Mouse (Mus musculus) left cerebral cortex, adult 2 months (tissue): ENCODE measurements around the gene Gm27021. TPM values are rescaled to one million over a fixed set of nuclear protein-coding genes. Genes with fewer than 3 reads are reported as not detected.
A peak's percentile ranks its signal among the peaks of the same experiment; 100 is the strongest.

ENCODE experiments used
- DNase-seq, 2 experiments: peaks; one replicate each; pipeline ENCODE4 v3.0.0; 2021 to 2022; ENCODE audit warnings: low spot score in 2 of 2, mixed read lengths in 1 of 2; ENCODE audit errors: extremely low spot score in 1 of 2
- H3K27ac ChIP-seq: fragments of 200-600 bp; 2 replicates; pipeline ENCODE4 v1.8.1; 2022
- H3K4me3 ChIP-seq: fragments of 200-600 bp; 2 replicates; pipeline ENCODE4 v1.8.1; 2022
- CTCF ChIP-seq: fragments of 200-600 bp; IDR thresholded peaks from 2 replicates; pipeline ENCODE4 v1.8.1; 2022; ENCODE audit warnings: antibody characterized with exemption, mild to moderate bottlenecking, moderate library complexity
- intact Hi-C: fragments of 180-260 bp; cut with DNase I; formaldehyde crosslinking; loops from one replicate; pipeline ENCODE4 v1.15.1; 2025
- total RNA-seq, 2 experiments: library from RNA; stranded (reverse); gene quantifications; 2 replicates each; pipeline ENCODE4 v1.2.3; 2021

The Gm27021 gene
- total RNA-seq, 2 experiments from 2014 or later: 1.5 TPM; not detected in 1

GRCm38 (mm10) chr8:120614491-120614890 lies 53.4 kb downstream of the Gm27021 start:
- Histone ChIP-seq H3K4me3 (no peak overlapping the region), H3K27ac (no peak overlapping the region)
- intact Hi-C loops: no loop called here
- DNase-seq: no peak
- peak; percentile 29 for TF ChIP-seq CTCF

GRCm38 (mm10) chr8:120610824-120611223 lies 57.1 kb downstream of the Gm27021 start:
- intact Hi-C loops: no loop called here
- Histone ChIP-seq H3K4me3 (no peak overlapping the region), H3K27ac (no peak overlapping the region)
- DNase-seq: no peak
- TF ChIP-seq CTCF: no peak

GRCm38 (mm10) chr8:120607885-120608284 lies 60.0 kb downstream of the Gm27021 start:
- no peak overlapping the region for H3K4me3 ChIP-seq
- H3K27ac ChIP-seq: no peak overlapping the region
- peak; percentile 89 for TF ChIP-seq CTCF
- intact Hi-C loops: no loop called here
- DNase-seq: peak; percentile 67 to 85

GRCm38 (mm10) chr8:120607460-120607859 lies 60.4 kb downstream of the Gm27021 start:
- DNase-seq: no peak
- no peak for TF ChIP-seq CTCF
- intact Hi-C loops: no loop called here
- H3K27ac ChIP-seq: no peak overlapping the region
- H3K4me3 ChIP-seq: no peak overlapping the region

- no peak for DNase-seq
- no peak for TF ChIP-seq CTCF
- intact Hi-C loops: no loop called here
- H3K27ac ChIP-seq: no peak overlapping the region
- no peak overlapping the region for H3K4me3 ChIP-seq
Observed at GRCm38 (mm10) chr8:120602672-120603071, 65.2 kb downstream of the Gm27021 start.

- DNase-seq: peak; percentile 73
- no peak overlapping the region for H3K27ac ChIP-seq
- peak; percentile 83 for TF ChIP-seq CTCF
- H3K4me3 ChIP-seq: no peak overlapping the region
- intact Hi-C loops: loop anchor here (2.0 to 5.0 kb wide), 4 partner anchors 63 to 421 kb away; no protein-coding TSS in a partner anchor
Observed at GRCm38 (mm10) chr8:120599504-120599903, 68.4 kb downstream of the Gm27021 start.

- Histone ChIP-seq H3K4me3 (no peak overlapping the region), H3K27ac (no peak overlapping the region)
- DNase-seq: peak; percentile 80 to 82
- intact Hi-C loops: loop anchor here (1.0 to 5.0 kb wide), 6 partner anchors 62 to 420 kb away; no protein-coding TSS in a partner anchor
- no peak for TF ChIP-seq CTCF
Observed at GRCm38 (mm10) chr8:120598579-120598978, 69.3 kb downstream of the Gm27021 start.

GRCm38 (mm10) chr8:120595963-120596362 lies 71.9 kb downstream of the Gm27021 start:
- Histone ChIP-seq H3K4me3 (no peak overlapping the region), H3K27ac (no peak overlapping the region)
- intact Hi-C loops: loop anchor here (5.0 kb wide), 1 partner anchor 294 kb away; no protein-coding TSS in a partner anchor
- TF ChIP-seq CTCF: peak; percentile 95
- DNase-seq: peak; percentile 44 to 56

GRCm38 (mm10) chr8:120594571-120594970 lies 73.3 kb downstream of the Gm27021 start:
- intact Hi-C loops: no loop called here
- Histone ChIP-seq H3K27ac (no peak overlapping the region), H3K4me3 (no peak overlapping the region)
- DNase-seq: no peak
- peak; percentile 51 for TF ChIP-seq CTCF

GRCm38 (mm10) chr8:120591587-120592292 lies 76.1 kb downstream of the Gm27021 start:
- intact Hi-C loops: no loop called here
- DNase-seq: no peak
- no peak overlapping the region for H3K27ac ChIP-seq
- no peak for TF ChIP-seq CTCF
- no peak overlapping the region for H3K4me3 ChIP-seq

GRCm38 (mm10) chr8:120589921-120590320 lies 78.0 kb downstream of the Gm27021 start:
- Histone ChIP-seq H3K27ac (no peak overlapping the region), H3K4me3 (peak overlapping the region; percentile 56; the same call in 1 of the 2 replicates)
- no peak for DNase-seq
- no peak for TF ChIP-seq CTCF
- intact Hi-C loops: no loop called here

GRCm38 (mm10) chr8:120588908-120589771 lies 78.7 kb downstream of the Gm27021 start, which contains the start of gene Gins2:
Gene Gins2, minus strand, starts transcription at chr8:120589304.
- peak within 1 kb of the TSS; percentile 56 for H3K4me3 ChIP-seq

More at GRCm38 (mm10) chr8:120588908-120589771, 78.7 kb downstream of the Gm27021 start, which contains the start of gene Gins2:
- intact Hi-C loops: no loop called here
- no peak; the same call in 1 of the 2 replicates for TF ChIP-seq CTCF
- DNase-seq: peak; percentile 97 to 99
- 0 out of 2 replicates have a peak within 1 kb of the TSS, but pooled peaks have one; percentile 48 for H3K27ac ChIP-seq
